Mouse (Mus musculus): ENCODE measurements around the gene Matk.

- TF ChIP-seq CTCF (IDR thresholded peaks at IDR 0.05; ENCODE audit: low read depth, low read length), result peak; percentile 75
- TF ChIP-seq TAL1 (conservative IDR thresholded peaks at IDR 0.05; ENCODE audit: low read depth, low read length), result no peak
- no peak for TF ChIP-seq GATA1 (IDR thresholded peaks at IDR 0.05; ENCODE audit: borderline replicate concordance, low read length)
- TF ChIP-seq POLR2AphosphoS5 (IDR thresholded peaks at IDR 0.05; ENCODE audit: insufficient replicate concordance, low read depth, low read length), result no peak
Observed at GRCm38 (mm10) chr10:81217964-81218363, 34.8 kb upstream of the Matk start.
